Mouse (Mus musculus): ENCODE measurements at regions not wholly inside any gene's neighbourhood (a gene's known extent, or its start where the extent isn't known, plus 50 kb on each side); places are given as distances from the start of the nearest gene placed in this dataset.

DNA sequence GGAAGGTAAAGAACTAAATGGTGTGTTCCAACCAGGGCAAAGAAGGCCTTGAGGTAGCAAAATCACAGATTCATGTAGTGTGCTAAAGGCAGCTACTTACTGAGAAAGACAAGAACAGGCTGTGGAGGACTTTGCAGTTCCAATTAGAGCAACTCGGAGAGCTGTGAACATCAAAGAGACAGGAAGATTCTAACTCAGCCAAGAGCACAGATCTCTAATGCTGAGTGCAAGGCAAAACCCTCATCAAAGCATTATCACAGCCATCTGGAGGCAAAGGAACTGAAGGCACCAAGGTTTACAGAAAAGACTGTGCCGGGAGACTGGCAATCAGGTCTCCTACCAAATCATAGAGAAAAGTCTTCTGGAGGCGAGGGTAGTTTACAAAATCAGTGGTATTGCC lies 111.1 kb downstream of the S1pr1 start:
- H3K27ac ChIP-seq (ENCODE audit: insufficient read depth, low read depth, low read length) = no peak overlapping the region
- H3K4me1 ChIP-seq (ENCODE audit: control insufficient read depth, insufficient read depth, low read length) = no peaks in the 10 kb centered on the region
- TF ChIP-seq POLR2A (IDR thresholded peaks at IDR 0.05; ENCODE audit: borderline replicate concordance, low read depth, low read length) = no peak
- TF ChIP-seq CTCF (IDR thresholded peaks at IDR 0.05; ENCODE audit: low read depth, low read length) = no peak
- no peak overlapping the region for H3K4me3 ChIP-seq (ENCODE audit: insufficient read depth, low read length)

DNA sequence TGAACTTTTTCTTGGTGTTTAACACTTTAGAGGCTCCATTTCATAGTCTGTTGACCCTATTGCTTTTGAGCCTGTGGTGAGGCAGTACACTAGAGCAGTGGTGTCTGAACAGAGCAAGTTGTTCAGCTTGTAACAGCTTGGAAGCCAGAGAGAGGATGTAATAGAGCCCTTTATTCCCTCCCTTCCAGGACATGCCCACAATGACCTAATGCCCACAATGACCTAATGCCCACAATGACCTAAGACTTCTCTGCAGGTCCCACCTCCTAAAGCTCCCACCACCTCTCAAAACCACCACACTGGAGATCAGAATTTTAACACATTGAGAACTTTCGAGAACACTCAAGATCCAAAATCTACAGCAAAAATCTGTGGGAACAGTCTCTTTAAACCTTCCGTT lies 115.6 kb downstream of the S1pr1 start:
- no peak overlapping the region for H3K4me3 ChIP-seq (ENCODE audit: insufficient read depth, low read length)

DNA sequence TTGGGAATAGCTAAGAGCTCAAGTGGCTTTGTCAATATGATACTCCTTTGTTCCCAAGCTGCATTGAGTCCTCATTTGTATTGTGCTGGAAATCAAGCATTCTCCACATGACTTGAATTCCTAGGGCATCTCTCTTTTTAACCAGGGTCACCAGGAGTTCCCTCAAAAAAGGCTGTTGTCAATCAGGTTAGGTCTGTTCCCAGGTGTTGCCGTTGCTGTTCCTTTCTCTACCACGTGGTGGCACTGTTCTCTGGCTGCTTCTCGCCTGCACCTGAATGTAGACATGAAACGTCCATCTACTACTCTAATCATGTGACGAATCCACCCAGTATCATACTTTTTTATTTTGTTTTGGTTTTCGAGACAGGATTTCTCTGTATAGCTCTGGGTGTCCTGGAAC lies 118.3 kb downstream of the S1pr1 start:
- H3K27ac ChIP-seq (ENCODE audit: insufficient read depth, low read depth, low read length) = no peak overlapping the region
- no peak overlapping the region for H3K4me3 ChIP-seq (ENCODE audit: insufficient read depth, low read length)
- H3K4me1 ChIP-seq (ENCODE audit: control insufficient read depth, insufficient read depth, low read length) = no peaks in the 10 kb centered on the region
- no peak for TF ChIP-seq POLR2A (IDR thresholded peaks at IDR 0.05; ENCODE audit: borderline replicate concordance, low read depth, low read length)
- TF ChIP-seq CTCF (IDR thresholded peaks at IDR 0.05; ENCODE audit: low read depth, low read length) = peak; percentile 93

More for the DNA sequence above, 115.6 kb downstream of the S1pr1 start:
- Histone ChIP-seq H3K27ac (ENCODE audit: insufficient read depth, low read depth, low read length) (no peak overlapping the region), H3K4me1 (ENCODE audit: control insufficient read depth, insufficient read depth, low read length) (no peaks in the 10 kb centered on the region)
- no peak for TF ChIP-seq POLR2A (IDR thresholded peaks at IDR 0.05; ENCODE audit: borderline replicate concordance, low read depth, low read length)
- TF ChIP-seq CTCF (IDR thresholded peaks at IDR 0.05; ENCODE audit: low read depth, low read length) = no peak

DNA sequence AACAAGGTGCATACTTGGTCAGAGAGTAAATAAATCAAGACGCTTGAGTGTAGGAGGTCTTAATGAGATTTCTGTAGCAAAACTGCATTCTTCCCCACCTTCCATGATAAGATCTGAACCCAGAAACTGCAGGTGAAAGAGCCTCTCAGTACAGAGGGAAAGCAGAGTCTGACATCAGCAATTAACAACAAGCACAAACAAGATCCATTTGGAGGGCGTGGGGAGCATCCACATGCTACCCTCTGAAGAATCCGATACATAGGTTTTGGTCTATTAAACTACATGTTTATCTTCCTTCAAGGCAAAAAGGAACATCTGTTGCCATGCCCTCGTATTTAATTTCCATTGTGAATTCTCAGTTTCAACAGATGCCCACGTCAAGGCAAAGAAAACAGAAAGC lies 124.2 kb downstream of the S1pr1 start:
- H3K4me3 ChIP-seq (ENCODE audit: insufficient read depth, low read length) = no peak overlapping the region
- TF ChIP-seq CTCF (IDR thresholded peaks at IDR 0.05; ENCODE audit: low read depth, low read length) (no peak), POLR2A (IDR thresholded peaks at IDR 0.05; ENCODE audit: borderline replicate concordance, low read depth, low read length) (no peak)
- H3K4me1 ChIP-seq (ENCODE audit: control insufficient read depth, insufficient read depth, low read length) = no peaks in the 10 kb centered on the region
- H3K27ac ChIP-seq (ENCODE audit: insufficient read depth, low read depth, low read length) = no peak overlapping the region

DNA sequence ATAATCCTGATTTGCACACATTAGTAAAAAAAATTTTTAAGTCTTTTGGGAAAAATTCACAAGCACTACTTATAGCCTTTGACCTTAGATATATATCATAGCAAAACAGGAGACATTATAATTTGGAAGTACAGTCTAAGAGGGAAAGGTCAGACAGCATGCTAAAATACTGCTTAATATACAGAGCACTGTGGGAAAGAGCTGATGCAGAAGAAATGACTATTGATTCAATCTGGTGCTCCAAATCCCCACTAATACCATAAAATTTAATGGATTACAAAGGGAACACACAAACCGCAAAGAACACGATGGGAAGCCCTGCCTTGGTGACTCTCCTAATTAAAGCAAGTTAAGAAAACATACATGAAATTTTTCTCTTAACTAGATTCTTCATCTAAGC lies 126.3 kb downstream of the S1pr1 start:
- Histone ChIP-seq H3K27ac (ENCODE audit: insufficient read depth, low read depth, low read length) (no peak overlapping the region), H3K4me1 (ENCODE audit: control insufficient read depth, insufficient read depth, low read length) (no peaks in the 10 kb centered on the region), H3K4me3 (ENCODE audit: insufficient read depth, low read length) (no peak overlapping the region)
- TF ChIP-seq POLR2A (IDR thresholded peaks at IDR 0.05; ENCODE audit: borderline replicate concordance, low read depth, low read length) (no peak), CTCF (IDR thresholded peaks at IDR 0.05; ENCODE audit: low read depth, low read length) (no peak)

DNA sequence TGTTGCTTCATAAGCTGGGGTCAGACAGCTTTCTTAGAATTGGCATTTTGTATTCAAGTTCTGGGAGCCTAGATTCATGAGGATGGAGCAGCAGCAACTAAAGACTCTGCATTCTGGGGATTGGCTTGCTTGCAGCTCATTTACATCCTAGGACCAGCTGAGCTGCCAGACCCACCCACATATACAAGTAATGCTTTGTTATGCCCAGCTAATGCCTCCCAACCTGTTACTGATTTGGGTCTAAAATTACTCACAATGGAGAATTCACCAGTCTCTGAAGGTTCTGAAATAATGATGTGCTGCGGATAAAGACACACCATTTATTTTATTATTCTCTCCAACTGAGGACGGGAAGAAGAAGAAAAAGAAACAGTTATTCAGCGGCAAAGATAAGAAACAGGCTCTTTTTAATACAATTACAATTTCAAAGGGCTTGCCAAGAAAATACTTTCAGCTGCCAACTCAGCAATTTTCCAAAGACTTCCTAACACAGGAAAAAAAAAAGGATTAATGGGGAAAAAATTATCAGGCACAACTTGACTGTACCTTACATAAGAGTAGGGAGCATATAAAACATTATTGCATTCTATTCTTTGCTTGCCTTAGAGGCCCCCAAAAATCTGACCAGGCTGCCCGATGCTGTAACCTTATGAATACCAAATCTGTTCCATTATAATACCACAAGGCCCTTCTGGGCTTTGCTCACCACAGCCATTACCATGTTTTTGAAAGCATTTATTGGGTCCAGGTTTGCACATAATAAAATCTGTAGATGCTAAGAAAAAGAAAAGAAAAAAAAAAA lies 134.5 kb downstream of the S1pr1 start:
- no peaks in the 10 kb centered on the region for H3K4me1 ChIP-seq (ENCODE audit: control insufficient read depth, insufficient read depth, low read length)

DNA sequence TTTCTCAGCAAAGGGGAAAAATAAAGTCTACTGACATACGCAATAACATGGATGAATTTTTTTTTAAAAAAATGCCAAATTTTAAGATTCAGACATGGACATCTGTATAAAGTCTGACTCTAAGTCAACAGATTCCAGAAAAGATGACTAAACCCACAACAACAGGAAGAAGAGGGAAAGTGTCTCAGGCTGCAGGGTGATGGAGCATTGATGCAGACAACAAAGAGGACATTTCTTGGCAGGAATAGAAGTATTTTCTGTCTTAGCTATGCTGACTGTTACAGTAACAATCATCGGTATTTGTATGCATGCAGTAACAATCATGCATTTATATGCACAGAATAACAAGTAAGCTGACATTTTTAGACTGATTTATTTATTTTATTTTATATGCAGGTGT lies 139.5 kb downstream of the S1pr1 start:
- H3K4me1 ChIP-seq (ENCODE audit: control insufficient read depth, insufficient read depth, low read length) = no peaks in the 10 kb centered on the region
- no peak for TF ChIP-seq POLR2A (IDR thresholded peaks at IDR 0.05; ENCODE audit: borderline replicate concordance, low read depth, low read length)
- no peak for TF ChIP-seq CTCF (IDR thresholded peaks at IDR 0.05; ENCODE audit: low read depth, low read length)
- H3K27ac ChIP-seq (ENCODE audit: insufficient read depth, low read depth, low read length) = no peak overlapping the region
- H3K4me3 ChIP-seq (ENCODE audit: insufficient read depth, low read length) = no peak overlapping the region

More for the DNA sequence above, 134.5 kb downstream of the S1pr1 start:
- no peak overlapping the region for H3K4me3 ChIP-seq (ENCODE audit: insufficient read depth, low read length)
- TF ChIP-seq POLR2A (IDR thresholded peaks at IDR 0.05; ENCODE audit: borderline replicate concordance, low read depth, low read length) (no peak), CTCF (IDR thresholded peaks at IDR 0.05; ENCODE audit: low read depth, low read length) (no peak)
- H3K27ac ChIP-seq (ENCODE audit: insufficient read depth, low read depth, low read length) = no peak overlapping the region

DNA sequence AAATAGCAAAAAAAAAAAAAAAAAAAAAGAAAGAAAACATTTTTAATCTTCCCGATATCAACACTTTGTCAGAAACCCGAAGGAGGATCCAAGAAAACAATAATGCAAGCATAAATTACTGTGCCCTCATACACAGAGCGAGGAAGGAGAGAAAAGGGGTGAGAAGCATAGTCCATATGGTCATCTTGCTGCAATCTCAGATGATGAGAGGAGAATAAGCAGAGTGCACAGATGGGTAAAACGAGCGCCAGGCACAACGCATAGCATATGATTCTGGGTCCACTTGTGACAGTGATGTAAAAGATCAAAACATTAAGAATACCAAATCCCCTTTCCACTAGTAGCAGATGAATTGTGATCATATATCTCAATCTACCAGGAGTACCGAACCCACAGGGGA lies 152.1 kb downstream of the S1pr1 start:
- Histone ChIP-seq H3K4me3 (ENCODE audit: insufficient read depth, low read length) (no peak overlapping the region), H3K27ac (ENCODE audit: insufficient read depth, low read depth, low read length) (no peak overlapping the region), H3K4me1 (ENCODE audit: control insufficient read depth, insufficient read depth, low read length) (no peaks in the 10 kb centered on the region)
- TF ChIP-seq CTCF (IDR thresholded peaks at IDR 0.05; ENCODE audit: low read depth, low read length) (no peak), POLR2A (IDR thresholded peaks at IDR 0.05; ENCODE audit: borderline replicate concordance, low read depth, low read length) (no peak)

DNA sequence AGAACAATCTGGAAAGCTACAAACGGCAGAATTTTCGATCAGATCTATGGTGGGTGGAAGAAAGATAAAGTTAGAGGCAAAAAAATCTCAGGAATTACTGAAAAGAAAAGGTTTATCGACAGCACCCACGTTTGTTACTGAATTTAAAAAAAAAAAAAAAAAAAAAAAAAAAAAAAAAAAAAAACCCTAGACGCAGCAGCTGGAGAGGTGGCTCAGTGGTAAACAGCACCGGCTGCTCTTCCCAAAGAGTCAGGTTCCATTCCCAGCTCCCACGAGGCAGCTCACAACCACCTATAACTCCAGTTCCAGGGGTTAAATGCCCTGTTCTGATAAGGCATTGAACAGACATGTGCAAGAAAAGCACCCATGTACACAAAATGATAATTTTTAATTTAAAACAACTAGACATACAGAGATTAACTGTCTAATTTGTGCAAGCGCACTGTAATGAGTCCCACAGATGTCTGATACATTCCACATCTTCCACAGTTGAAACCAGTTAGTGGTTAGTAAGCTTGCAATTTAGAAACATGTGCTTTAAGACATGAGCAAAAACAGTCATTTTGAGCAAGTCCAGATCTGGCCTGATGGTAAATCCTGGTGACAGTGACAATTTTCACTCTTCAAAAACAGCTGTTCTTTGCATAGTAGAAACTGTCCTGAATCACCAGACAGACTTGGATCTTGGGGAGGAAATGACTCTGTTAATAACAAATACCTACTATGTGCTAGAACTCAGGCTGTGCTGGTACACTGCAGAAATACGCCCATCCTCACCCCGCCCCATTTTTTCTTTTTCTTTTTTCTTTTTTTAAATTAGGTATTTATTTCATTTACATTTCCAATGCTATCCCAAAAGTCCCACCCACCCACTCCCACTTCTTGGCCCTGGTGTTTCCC lies 159.8 kb downstream of the S1pr1 start:
- H3K27ac ChIP-seq (ENCODE audit: insufficient read depth, low read depth, low read length) = no peak overlapping the region
- H3K4me3 ChIP-seq (ENCODE audit: insufficient read depth, low read length) = no peak overlapping the region
- TF ChIP-seq CTCF (IDR thresholded peaks at IDR 0.05; ENCODE audit: low read depth, low read length) (no peak), POLR2A (IDR thresholded peaks at IDR 0.05; ENCODE audit: borderline replicate concordance, low read depth, low read length) (no peak)
- H3K4me1 ChIP-seq (ENCODE audit: control insufficient read depth, insufficient read depth, low read length) = no peaks in the 10 kb centered on the region
